Mouse (Mus musculus) midbrain, postnatal 0 days (tissue): ENCODE data around the gene 4930564D02Rik. TPM values are rescaled to one million over a fixed set of nuclear protein-coding genes. Genes with fewer than 3 reads are reported as not detected.

Source experiments
- ATAC-seq: fragments of 200-750 bp; cut with Nextera tagmentation; 2 replicates; pipeline ENCODE4 v1.8.0; 2017; ENCODE audit warnings: moderate number of reproducible peaks, mild to moderate bottlenecking, moderate TSS enrichment, moderate library complexity; ENCODE audit not compliant: low FRiP score
- DNase-seq: peaks from one replicate; pipeline ENCODE4 v3.0.0-alpha.2; 2015; ENCODE audit warnings: low spot score
- H3K27ac ChIP-seq: fragments of 300-500 bp; sonication (generic); 2 replicates; pipeline ENCODE4 v1.5.1; 2014; ENCODE audit warnings: low read depth, mild to moderate bottlenecking, low read length, mixed read lengths
- H3K27me3 ChIP-seq: fragments of 300-500 bp; sonication (generic); 2 replicates; pipeline ENCODE4 v1.6.1; 2014; ENCODE audit warnings: low read length, control low read depth, mixed read lengths; ENCODE audit not compliant: insufficient read depth
- H3K36me3 ChIP-seq: fragments of 300-500 bp; sonication (generic); 2 replicates; pipeline ENCODE4 v1.6.1; 2014; ENCODE audit warnings: low read length, control low read depth, mixed read lengths; ENCODE audit not compliant: insufficient read depth
- H3K4me1 ChIP-seq: fragments of 300-500 bp; sonication (generic); 2 replicates; pipeline ENCODE4 v1.6.1; 2014; ENCODE audit warnings: mild to moderate bottlenecking, control low read depth, antibody characterized with exemption, low read length, mixed read lengths; ENCODE audit not compliant: insufficient read depth
- H3K4me2 ChIP-seq: fragments of 300-500 bp; sonication (generic); 2 replicates; pipeline ENCODE4 v1.6.1; 2014; ENCODE audit warnings: low read depth, mild to moderate bottlenecking, low read length, mixed read lengths; ENCODE audit not compliant: poor library complexity, severe bottlenecking
- H3K4me3 ChIP-seq: fragments of 300-500 bp; sonication (generic); 2 replicates; pipeline ENCODE4 v1.5.1; 2014; ENCODE audit warnings: low read depth, mild to moderate bottlenecking, low read length, moderate library complexity
- H3K9ac ChIP-seq: fragments of 300-500 bp; sonication (generic); replicated peaks from 2 replicates; pipeline ENCODE4 v1.6.1; 2014; ENCODE audit warnings: mild to moderate bottlenecking, low read length, moderate library complexity, mixed read lengths; ENCODE audit not compliant: poor library complexity, severe bottlenecking
- H3K9me3 ChIP-seq: fragments of 300-500 bp; sonication (generic); 2 replicates; pipeline ENCODE4 v1.6.1; 2016; ENCODE audit warnings: low read length, control low read depth
- CTCF ChIP-seq: IDR thresholded peaks from 2 replicates; pipeline ENCODE4 v1.5.1; 2016; ENCODE audit warnings: antibody characterized with exemption, mild to moderate bottlenecking
- WGBS: fragments of 180-500 bp; shearing (Covaris S2); extraction: QIAGEN DNeasy Blood & Tissue Kit; methylation state at CpG from one replicate; pipeline ENCODE4 v1.1.7; 2014; 5-methylcytosine and 5-hydroxymethylcytosine counted together
- polyA plus RNA-seq: library from polyadenylated mRNA; unstranded; fragments of >200 nt; fragmentation: Nextera tagmentation; extraction: Ambion mirVana; gene quantifications from 2 replicates; pipeline ENCODE4 v1.2.1, GENCODE M21; 2015
- total RNA-seq: library from RNA; depleted of rRNA; stranded (reverse); fragments of >200 nt; gene quantifications from 2 replicates; pipeline ENCODE4 v1.2.3, GENCODE M21; 2014

4930564D02Rik gene
- total and polyA plus RNA-seq, 2 experiments from 2014 or later, result not detected

GRCm38 (mm10) chr3:105092721-105093505 is 26.3 kb downstream of the 4930564D02Rik start:
- DNase-seq (no peak), ATAC-seq (no peak)
- no peak for TF ChIP-seq CTCF
- Histone ChIP-seq H3K36me3 (no peaks in the 10 kb centered on the region), H3K4me2 (no peak overlapping the region), H3K9ac (no peak overlapping the region), H3K4me3 (no peak overlapping the region), H3K4me1 (no peaks in the 10 kb centered on the region), H3K27me3 (no peaks in the 10 kb centered on the region), H3K9me3 (no peaks in the 10 kb centered on the region), H3K27ac (no peak overlapping the region)
- 53% methylated on average over 11 of the region's 11 CpGs for WGBS

- H3K27ac ChIP-seq, result no peak overlapping the region
- no peak for DNase-seq
- TF ChIP-seq CTCF, result peak; percentile 47
- no peaks in the 10 kb centered on the region for H3K27me3 ChIP-seq
- H3K9me3 ChIP-seq, result no peaks in the 10 kb centered on the region
- no peak for ATAC-seq
- H3K9ac ChIP-seq, result no peak overlapping the region
- no peak overlapping the region for H3K4me2 ChIP-seq
- 59% methylated on average over 2 of the region's 2 CpGs for WGBS
- H3K36me3 ChIP-seq, result no peaks in the 10 kb centered on the region
- H3K4me1 ChIP-seq, result no peaks in the 10 kb centered on the region
- no peak overlapping the region for H3K4me3 ChIP-seq
These were observed 27.8 kb downstream of the 4930564D02Rik start for GRCm38 (mm10) chr3:105094448-105094847.

GRCm38 (mm10) chr3:105095026-105095425 is 28.4 kb downstream of the 4930564D02Rik start:
- H3K4me1 ChIP-seq, result 0 out of 2 replicates have a peak, but pooled peaks cover 3% of the 10 kb centered on the region
- no peak overlapping the region for H3K27ac ChIP-seq
- no peak overlapping the region for H3K9ac ChIP-seq
- no peak overlapping the region for H3K4me3 ChIP-seq
- WGBS, result 61% methylated on average over 5 of the region's 5 CpGs
- no peak for DNase-seq
- no peaks in the 10 kb centered on the region for H3K36me3 ChIP-seq
- TF ChIP-seq CTCF, result no peak
- H3K9me3 ChIP-seq, result no peaks in the 10 kb centered on the region
- H3K27me3 ChIP-seq, result no peaks in the 10 kb centered on the region
- H3K4me2 ChIP-seq, result no peak overlapping the region
- no peak for ATAC-seq

GRCm38 (mm10) chr3:105097581-105097980 is 30.9 kb downstream of the 4930564D02Rik start:
- H3K36me3 ChIP-seq, result no peaks in the 10 kb centered on the region
- no peaks in the 10 kb centered on the region for H3K9me3 ChIP-seq
- H3K27ac ChIP-seq, result no peak overlapping the region
- H3K27me3 ChIP-seq, result no peaks in the 10 kb centered on the region
- TF ChIP-seq CTCF, result no peak
- H3K4me1 ChIP-seq, result 0 out of 2 replicates have a peak, but pooled peaks cover 3% of the 10 kb centered on the region
- DNase-seq (no peak), ATAC-seq (no peak)
- H3K9ac ChIP-seq, result no peak overlapping the region
- H3K4me3 ChIP-seq, result no peak overlapping the region
- WGBS, result 84% methylated on average over 4 of the region's 4 CpGs
- H3K4me2 ChIP-seq, result no peak overlapping the region

GRCm38 (mm10) chr3:105099526-105100269 is 33.1 kb downstream of the 4930564D02Rik start:
- Histone ChIP-seq H3K9me3 (no peaks in the 10 kb centered on the region), H3K4me1 (0 out of 2 replicates have a peak, but pooled peaks cover 3% of the 10 kb centered on the region), H3K4me3 (no peak overlapping the region), H3K9ac (no peak overlapping the region), H3K36me3 (no peaks in the 10 kb centered on the region), H3K27ac (no peak overlapping the region), H3K27me3 (no peaks in the 10 kb centered on the region), H3K4me2 (no peak overlapping the region)
- TF ChIP-seq CTCF, result no peak
- no peak for DNase-seq
- 18% methylated on average over 15 of the region's 15 CpGs for WGBS
- no peak for ATAC-seq

- H3K36me3 ChIP-seq, result no peaks in the 10 kb centered on the region
- ATAC-seq, result no peak
- H3K4me3 ChIP-seq, result no peak overlapping the region
- no peak overlapping the region for H3K27ac ChIP-seq
- no peak for DNase-seq
- no peak overlapping the region for H3K4me2 ChIP-seq
- no peaks in the 10 kb centered on the region for H3K9me3 ChIP-seq
- WGBS, result 51% methylated on average over 4 of the region's 4 CpGs
- 0 out of 2 replicates have a peak, but pooled peaks cover 3% of the 10 kb centered on the region for H3K4me1 ChIP-seq
- TF ChIP-seq CTCF, result no peak
- H3K27me3 ChIP-seq, result no peaks in the 10 kb centered on the region
- no peak overlapping the region for H3K9ac ChIP-seq
These were observed 33.6 kb downstream of the 4930564D02Rik start for GRCm38 (mm10) chr3:105100270-105100589.
